In the genomic region with DNA sequence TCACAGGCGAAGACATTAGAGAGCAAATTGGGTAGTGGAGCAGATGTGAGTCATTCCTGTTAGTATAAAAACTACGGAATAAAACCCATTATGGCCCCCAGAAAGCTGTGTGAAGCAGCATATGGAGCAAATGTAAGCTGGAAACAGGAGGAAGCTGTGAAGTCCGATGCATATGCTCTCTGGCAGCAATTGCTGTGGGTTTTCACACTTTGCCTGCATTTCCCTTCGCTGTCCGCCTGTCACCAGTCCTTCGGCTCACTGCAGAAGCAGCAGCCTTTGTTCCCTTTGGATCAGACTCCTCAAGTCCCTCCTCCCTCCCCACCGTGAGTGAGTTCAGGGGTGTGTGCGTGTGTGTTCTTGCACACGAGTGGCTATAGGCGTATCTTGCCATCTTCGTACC, we compare ENCODE assay signal across 13 mouse cellular contexts. TPM values are rescaled to one million over a fixed set of nuclear protein-coding genes. Genes with fewer than 3 reads are reported as not detected.
A peak's percentile ranks its signal among the peaks of the same experiment; 100 is the strongest.
DNase-seq lines count a peak whose midpoint lies in the region; ATAC-seq and TF ChIP-seq lines count a peak whose summit lies in the region.
"Had no signal": no experiment of that assay in that cellular context is flagged by ENCODE, and none has a peak within 500 bp of the region (broad histone marks: within the 10 kb centered on the region; RNA-seq: fewer than 3 reads in every experiment).

No protein-coding gene starts in this region.

- no peaks in the 10 kb centered on the region; the same call in 1 of the 2 replicates for H3K4me1 ChIP-seq in cerebellum, adult 2 months (ENCODE audit: control insufficient read depth, insufficient read depth, low read length)
- H3K4me1 ChIP-seq in hindbrain, embryonic 15.5 days (replicated peaks): peaks cover 34% of the 10 kb centered on the region
- H3K4me1 ChIP-seq in midbrain, postnatal 0 days (ENCODE audit: insufficient read depth, low read length): peaks cover 4% of the 10 kb centered on the region; the same call in 1 of the 2 replicates
- H3K4me1 ChIP-seq in heart, adult 2 months (ENCODE audit: control insufficient read depth, insufficient read depth, low read length): no peaks in the 10 kb centered on the region
- H3K4me1 ChIP-seq: liver, embryonic 13.5 days had no signal

- ATAC-seq in hindbrain, embryonic 15.5 days (ENCODE audit: low FRiP score, low read depth): no peak
- no peak for ATAC-seq in midbrain, postnatal 0 days (ENCODE audit: low FRiP score)

- intact Hi-C loops in heart, adult 2 months (cut with DNase I): no loop called here

- H3K79me2 ChIP-seq in heart, adult 2 months (replicated peaks; ENCODE audit: control insufficient read depth, insufficient read depth, low read length): no peaks in the 10 kb centered on the region

- H3K36me3 ChIP-seq in hindbrain, embryonic 15.5 days: no peaks in the 10 kb centered on the region
- H3K36me3 ChIP-seq in midbrain, postnatal 0 days (ENCODE audit: insufficient read depth, low read length): no peaks in the 10 kb centered on the region
- H3K36me3 ChIP-seq in heart, adult 2 months (ENCODE audit: control insufficient read depth, insufficient read depth, low read length): no peaks in the 10 kb centered on the region
- H3K36me3 ChIP-seq: heart, embryonic 13.5 days; kidney, embryonic 15.5 days; liver, embryonic 13.5 days had no signal

- H3K9me3 ChIP-seq in hindbrain, embryonic 15.5 days: no peaks in the 10 kb centered on the region
- H3K9me3 ChIP-seq in midbrain, postnatal 0 days (ENCODE audit: low read length): no peaks in the 10 kb centered on the region
- H3K9me3 ChIP-seq: heart, embryonic 13.5 days; kidney, embryonic 15.5 days; liver, embryonic 13.5 days had no signal

- TF ChIP-seq CTCF in cerebellum, adult 2 months (IDR thresholded peaks at IDR 0.05; ENCODE audit: borderline replicate concordance, insufficient read depth, low read depth, low read length): no peak
- 0 out of 2 replicates have a peak, but pooled peaks have one; percentile 9 for TF ChIP-seq CTCF in midbrain, postnatal 0 days (IDR thresholded peaks at IDR 0.05)
- TF ChIP-seq CTCF in heart, adult 2 months (IDR thresholded peaks at IDR 0.05): no peak

- peak; percentile 28 to 32 for DNase-seq in cerebellum, adult 2 months
- no peak for DNase-seq in cerebellum, adult 11 months
- DNase-seq in cerebellum, postnatal 14 days: peak; percentile 33 to 40
- peak; percentile 33 for DNase-seq in midbrain, postnatal 0 days (ENCODE audit: low spot score)
- DNase-seq in heart, adult 2 months: no peak
- DNase-seq in spleen, postnatal 36 days (ENCODE audit: low spot score in 2 of 2): no peak
- no peak for DNase-seq in lung, postnatal 25 days (ENCODE audit: low spot score)
- DNase-seq: adrenal gland, adult 8-10 months; liver, embryonic 13.5 days had no signal

- no peak overlapping the region for H3K27ac ChIP-seq in cerebellum, adult 2 months (ENCODE audit: insufficient read depth, low read length)
- H3K27ac ChIP-seq in hindbrain, embryonic 15.5 days (replicated peaks): 0 out of 2 replicates have a peak overlapping the region, but pooled peaks have one; percentile 37
- no peak overlapping the region for H3K27ac ChIP-seq in midbrain, postnatal 0 days (ENCODE audit: low read depth, low read length)
- no peak overlapping the region for H3K27ac ChIP-seq in heart, adult 2 months
- H3K27ac ChIP-seq: heart, embryonic 13.5 days; kidney, embryonic 15.5 days; liver, embryonic 13.5 days had no signal

- H3K9ac ChIP-seq in hindbrain, embryonic 15.5 days: no peak overlapping the region
- H3K9ac ChIP-seq in midbrain, postnatal 0 days (replicated peaks; ENCODE audit: low read length, poor library complexity, severe bottlenecking): 0 out of 2 replicates have a peak overlapping the region, but pooled peaks have one; percentile 24
- H3K9ac ChIP-seq in heart, adult 2 months (ENCODE audit: low read depth, low read length): no peak overlapping the region
- H3K9ac ChIP-seq: heart, embryonic 13.5 days; kidney, embryonic 15.5 days; liver, embryonic 13.5 days had no signal

- no peak overlapping the region for H3K4me2 ChIP-seq in hindbrain, embryonic 15.5 days
- no peak overlapping the region for H3K4me2 ChIP-seq in midbrain, postnatal 0 days (ENCODE audit: low read depth, low read length, poor library complexity, severe bottlenecking)
- H3K4me2 ChIP-seq: heart, embryonic 13.5 days; kidney, embryonic 15.5 days; liver, embryonic 13.5 days had no signal

- 58% methylated on average over 11 of the region's 11 CpGs for WGBS in cerebellum, adult 2 months
- 38% methylated on average over 11 of the region's 11 CpGs for WGBS in hindbrain, embryonic 15.5 days
- 38% methylated on average over 11 of the region's 11 CpGs for WGBS in midbrain, postnatal 0 days
- 44% methylated on average over 11 of the region's 11 CpGs for WGBS in heart, adult 2 months

- no peaks in the 10 kb centered on the region; the same call in 1 of the 2 replicates for H3K27me3 ChIP-seq in cerebellum, adult 2 months (ENCODE audit: control insufficient read depth, insufficient read depth, low read length)
- H3K27me3 ChIP-seq in hindbrain, embryonic 15.5 days: no peaks in the 10 kb centered on the region
- 0 out of 2 replicates have a peak, but pooled peaks cover 3% of the 10 kb centered on the region for H3K27me3 ChIP-seq in midbrain, postnatal 0 days (ENCODE audit: insufficient read depth, low read length)
- peaks cover 6% of the 10 kb centered on the region for H3K27me3 ChIP-seq in heart, adult 2 months (ENCODE audit: control insufficient read depth, insufficient read depth, low read length)

- H3K4me3 ChIP-seq in cerebellum, adult 2 months (replicated peaks; ENCODE audit: insufficient read depth, low read depth, low read length): no peak overlapping the region
- H3K4me3 ChIP-seq in hindbrain, embryonic 15.5 days: no peak overlapping the region
- H3K4me3 ChIP-seq in midbrain, postnatal 0 days (ENCODE audit: low read depth, low read length): no peak overlapping the region
- H3K4me3 ChIP-seq in heart, adult 2 months: no peak overlapping the region
- H3K4me3 ChIP-seq: heart, embryonic 13.5 days; kidney, embryonic 15.5 days; liver, embryonic 13.5 days had no signal

- no peak for TF ChIP-seq EP300 in heart, adult 2 months (IDR thresholded peaks at IDR 0.05; ENCODE audit: insufficient read depth, low read depth, low read length)

- TF ChIP-seq POLR2A in cerebellum, adult 2 months (IDR thresholded peaks at IDR 0.05; ENCODE audit: borderline replicate concordance, insufficient read depth, low read length): no peak
- no peak for TF ChIP-seq POLR2A in heart, adult 2 months (IDR thresholded peaks at IDR 0.05; ENCODE audit: insufficient read depth, low read depth, low read length)

RNA-seq across cellular contexts. Expression of gene Galnt14, which starts 3.1 kb away (rescaled TPM):
- 6.4 and 7.6 TPM in 2 replicates for polyA plus RNA-seq in cerebellum, adult 2 months (2012; rRNA removed)
- polyA plus RNA-seq in hindbrain, embryonic 15.5 days (2015; fragmentation: Nextera tagmentation; extraction: Ambion mirVana): 16.0 and 17.5 TPM in 2 replicates
- total RNA-seq in midbrain, postnatal 0 days (2014; rRNA removed): 18.9 and 27.8 TPM in 2 replicates
- 22.0 and 22.8 TPM in 2 replicates for polyA plus RNA-seq in midbrain, postnatal 0 days (2015; fragmentation: Nextera tagmentation; extraction: Ambion mirVana)
- not detected for total RNA-seq in heart, adult 2 months (2021)
- 0.08 TPM in 1 of 2 replicates, not detected in the other for polyA plus RNA-seq in heart, adult 2 months (2012; rRNA removed)
- total RNA-seq: MEL had no signal

Comparison
In these comparisons a context has a peak if more than half of its experiments do, and no peak if none do; other contexts are left out.
1. DNase-seq: peak in cerebellum, adult 2 months (2 of 2), cerebellum, postnatal 14 days (2 of 2) and midbrain, postnatal 0 days (single experiment); none in cerebellum, adult 11 months (single experiment), heart, adult 2 months (0 of 2), spleen, postnatal 36 days (0 of 2) and lung, postnatal 25 days (single experiment).